Mouse (Mus musculus): ENCODE results near the gene Taf5. TPM values are rescaled to one million over a fixed set of nuclear protein-coding genes. Genes with fewer than 3 reads are reported as not detected.

Gene Taf5
- polyA plus RNA-seq, 1 experiment from 2014 or later = 2.6 TPM

GRCm38 (mm10) chr19:47130551-47131125 lies 63.1 kb downstream of the Taf5 start:
- peaks cover 73% of the 10 kb centered on the region for H3K36me3 ChIP-seq
- 93% methylated on average over 15 of the region's 15 CpGs for WGBS
- H3K27ac ChIP-seq = no peak overlapping the region
- no peak overlapping the region for H3K4me2 ChIP-seq
- no peaks in the 10 kb centered on the region for H3K9me3 ChIP-seq (replicated peaks)
- no peak for ATAC-seq (replicated peaks; ENCODE audit: insufficient number of reproducible peaks, insufficient read depth, low FRiP score, low read depth)
- H3K27me3 ChIP-seq = no peaks in the 10 kb centered on the region
- H3K9ac ChIP-seq = no peak overlapping the region
- no peak overlapping the region for H3K4me3 ChIP-seq
- no peaks in the 10 kb centered on the region for H3K4me1 ChIP-seq (replicated peaks)

Other genes with a start within 250 kb of the Taf5 start
- 0.58 and 5.8 TPM in 2 replicates for gene Ina, start 53.0 kb upstream of the Taf5 start, polyA plus RNA-seq (2015; fragmentation: Nextera tagmentation; extraction: Ambion mirVana)
- gene Nt5c2, start 52.6 kb upstream of the Taf5 start, polyA plus RNA-seq (2015; fragmentation: Nextera tagmentation; extraction: Ambion mirVana) = 117 and 118 TPM in 2 replicates
- gene Pcgf6, start 16.8 kb upstream of the Taf5 start, polyA plus RNA-seq (2015; fragmentation: Nextera tagmentation; extraction: Ambion mirVana) = 6.8 and 7.8 TPM in 2 replicates
- gene Usmg5, start 22.9 kb downstream of the Taf5 start, polyA plus RNA-seq (2015; fragmentation: Nextera tagmentation; extraction: Ambion mirVana) = 1,922 and 3,380 TPM in 2 replicates
- gene Pdcd11, start 23.0 kb downstream of the Taf5 start, polyA plus RNA-seq (2015; fragmentation: Nextera tagmentation; extraction: Ambion mirVana) = 4.6 and 5.2 TPM in 2 replicates
- 4.6 and 6.5 TPM in 2 replicates for gene Calhm2, start 70.5 kb downstream of the Taf5 start, polyA plus RNA-seq (2015; fragmentation: Nextera tagmentation; extraction: Ambion mirVana)
- not detected in 2 replicates for gene Calhm1, start 76.5 kb downstream of the Taf5 start, polyA plus RNA-seq (2015; fragmentation: Nextera tagmentation; extraction: Ambion mirVana)
- gene Calhm3, start 90.0 kb downstream of the Taf5 start, polyA plus RNA-seq (2015; fragmentation: Nextera tagmentation; extraction: Ambion mirVana) = not detected in 2 replicates
- 1.2 and 2.3 TPM in 2 replicates for gene Neurl1a, start 111.1 kb downstream of the Taf5 start, polyA plus RNA-seq (2015; fragmentation: Nextera tagmentation; extraction: Ambion mirVana)